8 mouse cellular contexts compared by ENCODE assay signal in genomic region chr7:16875310-16875325, GRCm38 (mm10). TPM values are rescaled to one million over a fixed set of nuclear protein-coding genes. Genes with fewer than 3 reads are reported as not detected.
DNase-seq lines count a peak whose midpoint lies in the region; ATAC-seq and TF ChIP-seq lines count a peak whose summit lies in the region.

Gene Dact3, plus strand, starts transcription at chr7:16875317.

- no peak for ATAC-seq in kidney, embryonic 16.5 days (ENCODE audit: low FRiP score, low TSS enrichment)
- no peak for ATAC-seq in hindbrain, embryonic 11.5 days (ENCODE audit: low FRiP score)
- ATAC-seq in liver, embryonic 13.5 days (ENCODE audit: low read depth) = no peak

- no peak for TF ChIP-seq CTCF in cortical plate, adult 2 months (IDR thresholded peaks at IDR 0.05; ENCODE audit: extremely low read depth, insufficient read depth, low read length)

- H3K9me3 ChIP-seq in kidney, embryonic 16.5 days (ENCODE audit: low read length) = no peaks in the 10 kb centered on the region
- no peaks in the 10 kb centered on the region for H3K9me3 ChIP-seq in hindbrain, embryonic 11.5 days (ENCODE audit: control insufficient read depth, low read length)
- no peaks in the 10 kb centered on the region for H3K9me3 ChIP-seq in liver, embryonic 13.5 days (replicated peaks)

- no peaks in the 10 kb centered on the region for H3K27me3 ChIP-seq in kidney, embryonic 16.5 days (ENCODE audit: insufficient read depth, low read length)
- no peaks in the 10 kb centered on the region for H3K27me3 ChIP-seq in hindbrain, embryonic 11.5 days (ENCODE audit: control insufficient read depth, insufficient read depth, low read length)
- H3K27me3 ChIP-seq in liver, embryonic 13.5 days = peaks cover 21% of the 10 kb centered on the region

- peak within 1 kb of the TSS; percentile 77 for H3K9ac ChIP-seq in kidney, embryonic 16.5 days (replicated peaks; ENCODE audit: low read length)
- peak within 1 kb of the TSS; percentile 79 for H3K9ac ChIP-seq in hindbrain, embryonic 11.5 days (ENCODE audit: low read depth, low read length)
- peak within 1 kb of the TSS; percentile 74 for H3K9ac ChIP-seq in liver, embryonic 13.5 days

- TF ChIP-seq POLR2A in cortical plate, adult 2 months (IDR thresholded peaks at IDR 0.05; ENCODE audit: extremely low read depth, insufficient read depth, low read length) = no peak

- no peak for DNase-seq in kidney, postnatal 10 days
- no peak for DNase-seq in hindbrain, embryonic 11.5 days (ENCODE audit: low spot score)
- DNase-seq in liver, embryonic 13.5 days = no peak
- DNase-seq in cerebellum, postnatal 10 days = no peak
- DNase-seq in embryo, embryonic 11 days = no peak
- no peak for DNase-seq in cerebellum, adult 9-10 months

- peak within 1 kb of the TSS; percentile 91 for H3K4me2 ChIP-seq in kidney, embryonic 16.5 days (replicated peaks; ENCODE audit: low read depth, low read length)
- peak within 1 kb of the TSS; percentile 89 for H3K4me2 ChIP-seq in hindbrain, embryonic 11.5 days (replicated peaks; ENCODE audit: low read depth, low read length)
- peak within 1 kb of the TSS; percentile 97 for H3K4me2 ChIP-seq in liver, embryonic 13.5 days

- H3K36me3 ChIP-seq in kidney, embryonic 16.5 days (ENCODE audit: insufficient read depth, low read length) = peaks cover 8% of the 10 kb centered on the region; the same call in 1 of the 2 replicates
- H3K36me3 ChIP-seq in hindbrain, embryonic 11.5 days (ENCODE audit: control insufficient read depth, insufficient read depth, low read length) = 0 out of 2 replicates have a peak, but pooled peaks cover 2% of the 10 kb centered on the region
- H3K36me3 ChIP-seq in liver, embryonic 13.5 days = 0 out of 2 replicates have a peak, but pooled peaks cover 2% of the 10 kb centered on the region

- H3K4me3 ChIP-seq in kidney, embryonic 16.5 days (ENCODE audit: low read length) = peak within 1 kb of the TSS; percentile 78
- peak within 1 kb of the TSS; percentile 99 for H3K4me3 ChIP-seq in cortical plate, adult 2 months (ENCODE audit: insufficient read depth, low read length)
- peak within 1 kb of the TSS; percentile 85 for H3K4me3 ChIP-seq in hindbrain, embryonic 11.5 days (ENCODE audit: low read depth, low read length)
- H3K4me3 ChIP-seq in liver, embryonic 13.5 days (replicated peaks) = peak within 1 kb of the TSS; percentile 67

- 0% methylated on average over 1 of the region's 1 CpGs for WGBS in kidney, embryonic 16.5 days
- no CpG with 5 or more reads among the region's 1 CpGs for WGBS in hindbrain, embryonic 11.5 days
- WGBS in liver, embryonic 13.5 days (ENCODE audit: insufficient replicate concordance) = 0% methylated on average over 1 of the region's 1 CpGs

- peak within 1 kb of the TSS; percentile 93 for H3K27ac ChIP-seq in kidney, embryonic 16.5 days (ENCODE audit: low read length)
- H3K27ac ChIP-seq in cortical plate, adult 2 months (ENCODE audit: insufficient read depth, low read length) = peak within 1 kb of the TSS; percentile 69
- H3K27ac ChIP-seq in hindbrain, embryonic 11.5 days (ENCODE audit: low read depth, low read length) = peak within 1 kb of the TSS; percentile 87
- H3K27ac ChIP-seq in liver, embryonic 13.5 days = peak within 1 kb of the TSS; percentile 74

- peaks cover 17% of the 10 kb centered on the region for H3K4me1 ChIP-seq in kidney, embryonic 16.5 days (ENCODE audit: insufficient read depth, low read length)
- no peaks in the 10 kb centered on the region; the same call in 1 of the 2 replicates for H3K4me1 ChIP-seq in cortical plate, adult 2 months (ENCODE audit: control insufficient read depth, insufficient read depth, low read length)
- H3K4me1 ChIP-seq in hindbrain, embryonic 11.5 days (replicated peaks; ENCODE audit: control insufficient read depth, insufficient read depth, low read length) = peaks cover 6% of the 10 kb centered on the region
- peaks cover 29% of the 10 kb centered on the region for H3K4me1 ChIP-seq in liver, embryonic 13.5 days (replicated peaks)

RNA-seq across cellular contexts. Expression of gene Dact3, which starts in this region (rescaled TPM):
- polyA plus RNA-seq in kidney, embryonic 16.5 days (2015; fragmentation: Nextera tagmentation; extraction: Ambion mirVana) = 2.0 and 2.1 TPM in 2 replicates
- polyA plus RNA-seq in cortical plate, adult 2 months (2012; rRNA removed) = 169 and 184 TPM in 2 replicates
- polyA plus RNA-seq in hindbrain, embryonic 11.5 days (2014; fragmentation: Nextera tagmentation; extraction: Ambion mirVana) = 7.6 and 8.0 TPM in 2 replicates
- 0.15 and 0.17 TPM in 2 replicates for polyA plus RNA-seq in liver, embryonic 13.5 days (2015; fragmentation: Nextera tagmentation; extraction: Ambion mirVana)

Comparison
In these comparisons a context has a peak if more than half of its experiments do, and no peak if none do; other contexts are left out.
1. RNA of gene Dact3 (polyA plus RNA-seq): 169 to 184 TPM in cortical plate, adult 2 months; 7.6 to 8.0 TPM in hindbrain, embryonic 11.5 days, 2.0 to 2.1 TPM in kidney, embryonic 16.5 days and 0.15 to 0.17 TPM in liver, embryonic 13.5 days; every median in the first group is over 10 times any median in the second.
2. Peak in every context shown above with its lines, with median percentiles within 50 percentile points of each other: H3K27ac ChIP-seq, H3K4me2 ChIP-seq, H3K4me3 ChIP-seq and H3K9ac ChIP-seq.